In genomic region chr15:59828421-59828820, GRCm38 (mm10) we compare ENCODE assay signal across 8 mouse cellular contexts.
DNase-seq lines count a peak whose midpoint lies in the region; ATAC-seq lines count a peak whose summit lies in the region.

No protein-coding gene starts in this region.

- H3K4me1 ChIP-seq in hindbrain, embryonic 16.5 days (ENCODE audit: control insufficient read depth, insufficient read depth, low read depth, low read length): no peaks in the 10 kb centered on the region; the same call in 1 of the 2 replicates

- no peaks in the 10 kb centered on the region for H3K36me3 ChIP-seq in hindbrain, embryonic 16.5 days (ENCODE audit: control insufficient read depth, insufficient read depth, low read length)

- no peak overlapping the region for H3K27ac ChIP-seq in hindbrain, embryonic 16.5 days (ENCODE audit: low read depth, low read length)

- no peak overlapping the region for H3K9ac ChIP-seq in hindbrain, embryonic 16.5 days (ENCODE audit: low read depth, low read length)

- peak overlapping the region; percentile 20; the same call in 1 of the 2 replicates for H3K4me2 ChIP-seq in hindbrain, embryonic 16.5 days (ENCODE audit: low read length)

- DNase-seq in T-cell, adult 2 months (ENCODE audit: low spot score): peak; percentile 37
- peak; percentile 90 for DNase-seq in cerebellum, postnatal 10 days
- DNase-seq in frontal cortex, postnatal 36 days (ENCODE audit: low spot score in 2 of 2): peak; percentile 80 to 89
- DNase-seq in left cerebral cortex, adult 11 months (ENCODE audit: low spot score): peak; percentile 77
- peak; percentile 79 to 86 for DNase-seq in lung, postnatal 4 days
- peak; percentile 91 for DNase-seq in retina, postnatal 1 day
- DNase-seq in urinary bladder, adult 2 months (ENCODE audit: low spot score): peak; percentile 40

- no peaks in the 10 kb centered on the region for H3K27me3 ChIP-seq in hindbrain, embryonic 16.5 days (replicated peaks; ENCODE audit: control insufficient read depth, insufficient read depth, low read length)

- no peak overlapping the region for H3K4me3 ChIP-seq in hindbrain, embryonic 16.5 days (ENCODE audit: low read length)

- WGBS in hindbrain, embryonic 16.5 days: 15% methylated on average over 5 of the region's 5 CpGs

- peak; percentile 65 for ATAC-seq in hindbrain, embryonic 16.5 days

- no peaks in the 10 kb centered on the region for H3K9me3 ChIP-seq in hindbrain, embryonic 16.5 days (ENCODE audit: control insufficient read depth, low read length)

Comparison
In these comparisons a context has a peak if more than half of its experiments do, and no peak if none do; other contexts are left out.
1. DNase-seq: peak in every context shown above with its lines; median percentile 91 in retina, postnatal 1 day; 90 in cerebellum, postnatal 10 days; 84 in frontal cortex, postnatal 36 days; 82 in lung, postnatal 4 days; 77 in left cerebral cortex, adult 11 months; 40 in urinary bladder, adult 2 months; 37 in T-cell, adult 2 months.